Mouse (Mus musculus) thymus, postnatal 10 days (tissue): ENCODE data around the gene Gm5148.

Source experiments
- DNase-seq, 2 experiments: peaks; one replicate each; pipeline ENCODE4 v3.0.0; 2021; ENCODE audit warnings: low spot score in 2 of 2

The Gm5148 gene

DNA sequence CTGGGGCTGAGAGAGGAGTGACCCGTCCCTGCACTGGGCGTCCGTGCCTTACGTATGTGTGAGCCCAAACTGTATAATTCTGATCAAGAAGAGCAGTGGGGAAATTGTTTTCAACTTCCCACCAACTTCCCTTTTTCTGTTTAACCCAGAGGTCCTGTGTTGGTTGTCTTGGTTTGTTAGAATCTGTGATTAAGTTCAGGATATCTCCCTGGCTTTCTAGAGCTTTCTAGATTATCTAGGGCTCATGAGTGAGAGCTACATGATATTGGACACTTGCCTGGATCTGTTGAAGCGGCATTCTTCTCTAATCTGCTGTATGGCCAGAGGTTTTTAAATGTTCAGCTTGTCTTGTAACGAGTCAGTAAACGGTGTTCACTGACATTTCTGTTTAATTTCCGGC is 30.7 kb downstream of the Gm5148 start:
- no peak for DNase-seq

GRCm38 (mm10) chr3:37692945-37693344 is 31.3 kb downstream of the Gm5148 start:
- DNase-seq = no peak

GRCm38 (mm10) chr3:37687158-37687980 is 36.9 kb downstream of the Gm5148 start:
- DNase-seq = peak; percentile 23 to 25

DNA sequence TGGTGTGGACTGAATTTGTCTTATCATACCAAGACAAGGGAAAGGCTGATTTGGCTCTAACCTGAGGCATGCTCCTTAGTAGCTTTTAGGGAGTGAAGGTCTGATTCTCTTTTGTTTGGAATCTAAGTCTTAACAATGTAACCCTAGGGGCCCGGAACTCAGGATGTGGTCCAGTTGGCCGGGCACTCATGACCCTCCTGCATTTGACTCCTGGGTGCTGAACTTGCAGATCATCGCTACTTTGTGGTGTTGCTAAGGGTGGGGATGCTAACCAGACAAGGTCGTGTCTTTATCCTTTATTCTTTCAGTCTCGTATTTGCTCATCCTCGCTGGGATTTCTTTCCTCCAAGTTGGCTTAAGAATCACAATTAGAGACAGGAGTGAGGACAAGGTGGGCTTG is 37.5 kb downstream of the Gm5148 start:
- DNase-seq = no peak

- no peak for DNase-seq
These were observed 38.1 kb downstream of the Gm5148 start for GRCm38 (mm10) chr3:37686219-37686618.

DNA sequence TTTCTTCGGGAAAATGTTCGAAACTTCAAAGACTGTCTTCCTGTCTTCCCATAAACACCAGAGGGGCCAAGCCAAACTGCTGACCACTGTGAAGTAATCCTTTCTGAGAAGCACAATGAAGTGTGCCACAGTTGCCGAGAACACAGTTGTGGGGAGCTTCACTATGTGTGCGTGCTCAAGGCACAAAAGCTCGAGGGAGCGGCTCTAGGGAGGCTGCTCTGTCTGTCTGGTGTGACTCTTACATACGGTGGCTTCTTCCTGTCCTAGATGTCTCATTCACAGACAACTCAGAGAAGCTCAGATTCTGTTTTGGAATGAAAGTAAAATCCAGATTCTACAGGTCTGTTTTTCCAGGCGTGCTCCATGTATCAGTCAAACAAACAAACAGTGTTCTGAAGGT is 48.0 kb downstream of the Gm5148 start:
- DNase-seq = no peak

DNA sequence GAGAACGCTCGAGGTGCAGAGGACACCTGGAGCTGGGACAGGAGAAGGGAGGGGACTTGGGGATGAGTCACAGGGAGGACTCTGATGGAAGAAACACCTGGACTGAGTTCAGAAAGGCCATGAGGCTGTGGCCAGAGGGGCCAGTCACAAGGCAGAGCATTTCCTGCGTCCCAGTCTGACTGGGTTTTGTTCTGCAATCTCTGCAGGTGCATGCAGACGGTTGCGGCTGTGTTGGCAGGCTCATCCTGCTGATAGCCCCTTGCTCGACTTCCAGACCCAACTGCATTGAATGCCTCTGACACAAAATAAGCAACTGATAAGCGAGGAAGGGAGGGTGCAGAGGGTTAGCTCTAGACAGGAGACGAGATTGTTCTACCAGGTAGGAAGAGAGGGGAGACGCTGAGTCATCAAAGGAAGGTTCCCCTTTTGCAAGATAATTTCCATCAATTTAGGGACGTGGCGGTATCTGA is 49.2 kb downstream of the Gm5148 start:
- peak in 1 of 2 experiments; percentile 20 for DNase-seq

DNA sequence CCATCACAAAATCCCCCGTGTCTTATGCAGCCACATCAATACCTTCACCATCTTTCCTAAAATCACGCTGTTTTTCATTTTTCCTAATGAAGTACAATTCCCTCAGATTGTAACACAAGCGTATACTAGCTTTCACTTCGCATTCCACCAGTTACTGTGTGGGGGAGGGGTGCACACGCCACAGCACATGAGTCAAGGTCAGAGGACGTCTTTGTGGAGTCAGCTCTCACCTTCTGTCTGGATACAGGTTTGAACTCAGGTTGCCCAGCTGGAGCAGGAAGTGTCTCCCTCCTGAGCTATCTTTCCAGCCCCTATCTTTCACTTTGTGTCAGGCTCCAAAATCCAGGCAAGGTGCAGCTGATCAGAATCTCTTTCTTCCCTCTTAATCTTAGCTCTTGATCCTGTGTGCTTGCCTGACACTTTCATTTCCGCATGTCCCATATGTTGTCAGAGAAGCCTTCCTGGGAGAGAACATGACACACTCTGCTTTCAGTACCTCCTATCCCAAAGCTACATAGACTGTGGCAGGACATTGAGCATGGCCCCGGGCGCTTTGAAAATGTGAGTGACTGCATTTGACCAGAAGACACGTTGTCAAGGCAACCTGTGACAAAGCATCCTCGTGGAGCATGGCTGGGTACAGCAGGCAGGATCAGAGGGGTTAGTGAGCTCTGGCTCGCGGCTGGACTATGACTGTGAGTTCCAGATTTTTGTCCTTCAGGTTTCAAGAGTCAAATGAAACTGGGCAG is 50.6 kb downstream of the Gm5148 start:
- no peak for DNase-seq

DNA sequence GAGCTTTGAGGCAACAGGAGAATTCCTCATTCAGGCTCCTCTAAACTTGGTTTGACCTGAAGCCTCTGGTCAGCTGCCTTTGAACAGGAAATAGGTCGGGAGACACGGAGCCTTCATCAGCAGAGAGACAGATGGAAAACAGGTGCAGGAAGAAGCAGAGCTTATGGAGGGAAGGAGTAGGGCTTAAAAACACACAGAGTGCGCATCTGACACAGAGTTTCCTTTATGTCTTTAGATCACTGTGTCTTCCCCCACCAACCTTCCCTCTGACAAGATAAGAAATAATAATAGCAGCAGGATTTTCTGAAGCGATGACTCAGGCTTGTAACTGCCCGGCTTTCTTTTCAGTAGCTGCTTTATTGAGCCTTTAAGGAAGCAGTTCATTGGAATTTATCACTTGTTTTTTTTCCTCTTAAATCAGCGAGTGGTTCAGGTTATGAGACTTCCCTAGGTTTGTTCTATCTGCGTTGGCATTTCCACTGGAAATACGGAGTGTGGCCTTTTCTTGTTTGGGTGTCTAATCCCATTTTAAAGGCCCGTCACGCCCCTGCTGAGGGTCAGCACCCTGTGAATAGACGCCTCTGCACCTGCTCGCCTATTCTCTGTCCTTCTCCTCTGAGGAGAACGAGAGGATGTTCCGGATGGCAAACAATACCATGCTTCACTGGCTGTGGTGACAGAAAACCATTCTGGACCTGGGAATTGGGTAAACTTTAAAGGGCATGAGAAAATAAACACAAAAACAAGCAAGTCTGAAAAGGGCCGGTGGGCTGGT is 51.8 kb downstream of the Gm5148 start:
- DNase-seq = no peak

DNA sequence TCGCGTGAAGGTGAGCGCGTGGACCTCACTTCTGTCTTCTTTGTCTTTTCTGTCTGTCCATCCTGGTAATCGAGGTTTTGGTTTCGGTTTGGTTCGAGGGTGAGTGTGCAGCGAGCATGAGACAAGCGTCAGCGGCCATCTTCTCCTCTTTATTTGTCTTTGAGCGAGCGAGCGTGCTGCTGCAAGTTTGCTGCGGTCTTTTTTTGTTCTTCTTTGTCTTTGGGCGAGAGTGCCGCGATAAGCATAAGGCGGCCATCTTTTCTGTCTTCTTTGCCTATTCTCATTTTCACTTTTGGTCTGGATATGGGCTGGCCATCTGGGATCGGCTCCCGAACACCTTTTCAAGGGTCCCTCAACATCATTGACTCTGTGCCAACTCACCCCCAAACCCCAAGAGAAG is 55.2 kb downstream of the Gm5148 start:
- DNase-seq = no peak

- no peak for DNase-seq
These were observed 55.6 kb downstream of the Gm5148 start for GRCm38 (mm10) chr3:37668652-37669051.

DNA sequence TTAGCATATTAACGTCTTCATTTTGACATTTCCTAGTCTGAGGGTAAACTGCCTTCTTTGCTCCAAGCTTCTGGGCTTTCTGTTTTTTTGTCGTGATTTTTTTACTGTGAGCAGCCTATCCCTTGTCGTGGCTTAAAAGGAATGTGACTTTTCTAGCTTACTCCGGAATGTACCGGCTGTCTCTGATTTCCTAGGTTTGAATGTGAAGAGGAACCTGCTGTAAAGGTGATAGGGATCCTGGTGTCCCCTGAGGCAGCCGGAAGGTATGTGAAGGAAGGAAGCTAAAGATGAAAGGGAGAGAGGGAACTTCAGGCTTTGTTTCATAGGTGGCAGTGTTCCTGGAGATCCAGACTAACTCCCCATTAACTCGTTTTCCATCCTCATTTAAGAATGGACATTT is 56.6 kb downstream of the Gm5148 start:
- DNase-seq = no peak

GRCm38 (mm10) chr3:37667119-37667467 is 57.2 kb downstream of the Gm5148 start:
- DNase-seq = no peak

DNA sequence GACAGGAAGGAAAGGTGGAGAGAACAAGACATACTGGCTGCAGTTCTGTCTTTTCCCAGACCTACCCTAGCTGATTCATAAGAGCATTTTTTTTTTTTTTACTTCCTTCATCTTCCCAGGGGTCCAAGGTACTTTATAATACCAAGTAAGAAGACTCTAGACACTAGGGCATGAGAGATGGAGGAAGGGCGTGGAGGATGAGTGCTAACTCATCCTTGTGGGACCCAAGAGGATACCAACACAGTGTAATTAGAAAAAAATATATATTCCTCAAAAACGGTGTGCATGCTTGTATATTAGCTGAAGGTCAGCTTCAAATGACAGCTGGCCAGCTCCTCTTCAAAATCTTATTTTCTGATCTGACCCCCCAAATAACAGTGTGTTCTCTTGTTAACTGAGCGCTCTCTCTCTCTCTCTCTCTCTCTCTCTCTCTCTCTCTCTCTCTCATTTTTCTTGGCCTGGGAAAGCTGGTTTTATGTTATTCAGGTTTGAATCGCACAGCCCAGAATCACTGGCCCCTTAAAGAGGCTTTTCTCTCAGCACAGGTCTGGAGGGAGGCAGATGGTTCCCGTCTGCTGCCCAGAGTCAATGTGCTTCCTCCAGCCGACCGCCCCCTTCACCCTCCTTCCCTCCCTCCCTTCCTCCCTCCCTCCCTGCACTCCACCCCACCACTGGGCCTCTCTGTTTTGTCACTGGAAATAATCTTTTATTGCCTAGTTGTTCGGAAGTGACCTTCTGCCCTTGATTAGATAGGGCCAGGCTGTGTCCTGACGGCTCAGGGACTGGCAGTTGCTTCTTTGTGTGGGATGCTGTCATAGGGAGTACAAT is 57.8 kb downstream of the Gm5148 start:
- DNase-seq = no peak
